Mouse (Mus musculus): ENCODE data around the gene Vezt. TPM values are rescaled to one million over a fixed set of nuclear protein-coding genes. Genes with fewer than 3 reads are reported as not detected.
A peak's percentile ranks its signal among the peaks of the same experiment; 100 is the strongest.

Gene Vezt
- polyA plus RNA-seq, 1 experiment, result 16.8 TPM

DNA sequence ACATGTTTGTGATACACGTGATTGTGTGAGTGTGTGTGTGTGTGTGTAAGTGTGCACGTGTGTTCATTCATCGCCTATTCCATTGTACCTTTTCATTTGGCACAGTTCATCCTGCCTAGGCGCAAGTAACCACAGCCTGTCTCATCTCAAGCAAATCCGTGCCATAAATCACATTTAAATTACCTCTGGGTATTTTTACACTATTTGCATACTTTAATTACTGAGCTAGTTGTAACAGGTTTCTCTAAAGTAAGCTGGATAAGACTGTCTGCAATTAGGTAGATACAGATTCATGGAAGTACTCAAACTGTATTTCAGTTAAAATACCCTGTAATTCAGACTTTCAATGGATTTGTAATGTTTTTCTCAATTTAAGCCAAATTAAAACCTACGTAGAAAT lies 20.9 kb upstream of the Vezt start:
- TF ChIP-seq MAX (IDR thresholded peaks at IDR 0.05; ENCODE audit: low read depth) (no peak), USF1 (IDR thresholded peaks at IDR 0.05; ENCODE audit: low read depth) (no peak), MYOG (IDR thresholded peaks at IDR 0.05; ENCODE audit: control insufficient read depth in 1 of 3, insufficient read depth in 1 of 3, insufficient read length in 2 of 3, low read depth in 2 of 3) (no peak), E2F4 (IDR thresholded peaks at IDR 0.05; ENCODE audit: insufficient read depth) (no peak), POLR2AphosphoS2 (IDR thresholded peaks at IDR 0.05; ENCODE audit: insufficient read length, low read depth) (no peak), MYOD1 (IDR thresholded peaks at IDR 0.05; ENCODE audit: control insufficient read depth in 1 of 3, insufficient read length in 2 of 3, low read depth in 2 of 3) (no peak), TCF3 (IDR thresholded peaks at IDR 0.05; ENCODE audit: insufficient read length, low read depth) (no peak), CEBPB (IDR thresholded peaks at IDR 0.05; ENCODE audit: insufficient read depth, poor library complexity, severe bottlenecking) (no peak), REST (IDR thresholded peaks at IDR 0.05; ENCODE audit: insufficient read depth, insufficient read length) (no peak), TCF12 (IDR thresholded peaks at IDR 0.05; ENCODE audit: insufficient read depth, poor library complexity, severe bottlenecking) (no peak), SRF (IDR thresholded peaks at IDR 0.05; ENCODE audit: control insufficient read depth, insufficient read length, low read depth) (no peak), POLR2A (IDR thresholded peaks at IDR 0.05; ENCODE audit: insufficient read length, low read depth) (no peak)
- H3ac ChIP-seq (ENCODE audit: control insufficient read depth, insufficient read length), result no peak overlapping the region
- H3K36me3 ChIP-seq (ENCODE audit: control insufficient read depth, insufficient read depth), result peaks cover 5% of the 10 kb centered on the region
- H3K4me3 ChIP-seq, result no peak overlapping the region
- H3K4me2 ChIP-seq (ENCODE audit: low read depth), result no peak overlapping the region
- H3K27me3 ChIP-seq (ENCODE audit: control insufficient read depth, insufficient read depth, insufficient read length), result no peaks in the 10 kb centered on the region
- H3K79me2 ChIP-seq (ENCODE audit: control insufficient read depth, insufficient read depth), result no peaks in the 10 kb centered on the region

DNA sequence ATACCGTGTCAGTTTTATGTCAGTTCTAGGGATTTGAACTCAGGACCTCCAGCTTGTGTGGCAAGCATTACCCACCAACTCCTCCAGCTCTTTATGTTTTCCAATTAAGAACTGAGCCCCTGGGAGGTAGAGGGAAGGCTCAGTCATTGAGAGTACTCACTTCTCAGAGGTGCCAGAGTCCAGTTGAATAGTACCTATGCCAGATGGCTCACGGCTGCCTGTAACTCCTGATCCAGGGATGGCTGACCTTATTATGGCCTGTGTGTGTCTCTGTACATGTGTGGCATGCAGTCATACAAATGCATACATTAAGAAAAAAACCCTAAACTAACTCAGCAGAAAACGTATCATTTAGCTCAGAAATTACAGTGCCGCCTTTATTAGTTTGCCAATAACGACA lies 15.1 kb upstream of the Vezt start:
- no peaks in the 10 kb centered on the region for H3K36me3 ChIP-seq (ENCODE audit: control insufficient read depth, insufficient read depth)
- H3K27me3 ChIP-seq (ENCODE audit: control insufficient read depth, insufficient read depth, insufficient read length), result no peaks in the 10 kb centered on the region
- no peaks in the 10 kb centered on the region for H3K79me2 ChIP-seq (ENCODE audit: control insufficient read depth, insufficient read depth)
- H3K4me3 ChIP-seq, result no peak overlapping the region
- TF ChIP-seq REST (IDR thresholded peaks at IDR 0.05; ENCODE audit: insufficient read depth, insufficient read length), result no peak
- no peak for TF ChIP-seq MYOG (IDR thresholded peaks at IDR 0.05; ENCODE audit: control insufficient read depth in 1 of 3, insufficient read depth in 1 of 3, insufficient read length in 2 of 3, low read depth in 2 of 3)
- no peak for TF ChIP-seq MYOD1 (IDR thresholded peaks at IDR 0.05; ENCODE audit: control insufficient read depth in 1 of 3, insufficient read length in 2 of 3, low read depth in 2 of 3)
- no peak for TF ChIP-seq USF1 (IDR thresholded peaks at IDR 0.05; ENCODE audit: low read depth)
- no peak for TF ChIP-seq TCF12 (IDR thresholded peaks at IDR 0.05; ENCODE audit: insufficient read depth, poor library complexity, severe bottlenecking)
- TF ChIP-seq CEBPB (IDR thresholded peaks at IDR 0.05; ENCODE audit: insufficient read depth, poor library complexity, severe bottlenecking), result no peak
- no peak for TF ChIP-seq SRF (IDR thresholded peaks at IDR 0.05; ENCODE audit: control insufficient read depth, insufficient read length, low read depth)
- TF ChIP-seq POLR2A (IDR thresholded peaks at IDR 0.05; ENCODE audit: insufficient read length, low read depth), result no peak
- no peak for TF ChIP-seq TCF3 (IDR thresholded peaks at IDR 0.05; ENCODE audit: insufficient read length, low read depth)
- TF ChIP-seq MAX (IDR thresholded peaks at IDR 0.05; ENCODE audit: low read depth), result no peak
- no peak for TF ChIP-seq POLR2AphosphoS2 (IDR thresholded peaks at IDR 0.05; ENCODE audit: insufficient read length, low read depth)
- TF ChIP-seq E2F4 (IDR thresholded peaks at IDR 0.05; ENCODE audit: insufficient read depth), result no peak
- no peak overlapping the region for H3K4me2 ChIP-seq (ENCODE audit: low read depth)
- no peak overlapping the region for H3ac ChIP-seq (ENCODE audit: control insufficient read depth, insufficient read length)

- Histone ChIP-seq H3K36me3 (ENCODE audit: control insufficient read depth, insufficient read depth) (no peaks in the 10 kb centered on the region), H3K4me3 (no peak overlapping the region), H3K4me2 (ENCODE audit: low read depth) (no peak overlapping the region), H3K27me3 (ENCODE audit: control insufficient read depth, insufficient read depth, insufficient read length) (no peaks in the 10 kb centered on the region), H3K79me2 (ENCODE audit: control insufficient read depth, insufficient read depth) (no peaks in the 10 kb centered on the region), H3ac (ENCODE audit: control insufficient read depth, insufficient read length) (no peak overlapping the region)
- no peak for TF ChIP-seq REST (IDR thresholded peaks at IDR 0.05; ENCODE audit: insufficient read depth, insufficient read length)
- TF ChIP-seq MYOG (IDR thresholded peaks at IDR 0.05; ENCODE audit: control insufficient read depth in 1 of 3, insufficient read depth in 1 of 3, insufficient read length in 2 of 3, low read depth in 2 of 3), result no peak
- no peak for TF ChIP-seq USF1 (IDR thresholded peaks at IDR 0.05; ENCODE audit: low read depth)
- TF ChIP-seq E2F4 (IDR thresholded peaks at IDR 0.05; ENCODE audit: insufficient read depth), result no peak
- no peak for TF ChIP-seq MAX (IDR thresholded peaks at IDR 0.05; ENCODE audit: low read depth)
- TF ChIP-seq TCF3 (IDR thresholded peaks at IDR 0.05; ENCODE audit: insufficient read length, low read depth), result no peak
- TF ChIP-seq CEBPB (IDR thresholded peaks at IDR 0.05; ENCODE audit: insufficient read depth, poor library complexity, severe bottlenecking), result no peak
- TF ChIP-seq POLR2AphosphoS2 (IDR thresholded peaks at IDR 0.05; ENCODE audit: insufficient read length, low read depth), result no peak
- TF ChIP-seq POLR2A (IDR thresholded peaks at IDR 0.05; ENCODE audit: insufficient read length, low read depth), result no peak
- TF ChIP-seq MYOD1 (IDR thresholded peaks at IDR 0.05; ENCODE audit: control insufficient read depth in 1 of 3, insufficient read length in 2 of 3, low read depth in 2 of 3), result no peak
- no peak for TF ChIP-seq SRF (IDR thresholded peaks at IDR 0.05; ENCODE audit: control insufficient read depth, insufficient read length, low read depth)
- TF ChIP-seq TCF12 (IDR thresholded peaks at IDR 0.05; ENCODE audit: insufficient read depth, poor library complexity, severe bottlenecking), result no peak
These were observed 13.5 kb upstream of the Vezt start for GRCm38 (mm10) chr10:94049121-94049520.

GRCm38 (mm10) chr10:94047845-94048559 lies 12.4 kb upstream of the Vezt start:
- Histone ChIP-seq H3K27me3 (ENCODE audit: control insufficient read depth, insufficient read depth, insufficient read length) (no peaks in the 10 kb centered on the region), H3ac (ENCODE audit: control insufficient read depth, insufficient read length) (no peak overlapping the region), H3K79me2 (ENCODE audit: control insufficient read depth, insufficient read depth) (no peaks in the 10 kb centered on the region), H3K4me2 (ENCODE audit: low read depth) (peak overlapping the region; percentile 26), H3K36me3 (ENCODE audit: control insufficient read depth, insufficient read depth) (no peaks in the 10 kb centered on the region), H3K4me3 (no peak overlapping the region)
- TF ChIP-seq E2F4 (IDR thresholded peaks at IDR 0.05; ENCODE audit: insufficient read depth) (no peak), CEBPB (IDR thresholded peaks at IDR 0.05; ENCODE audit: insufficient read depth, poor library complexity, severe bottlenecking) (no peak), TCF12 (IDR thresholded peaks at IDR 0.05; ENCODE audit: insufficient read depth, poor library complexity, severe bottlenecking) (no peak), POLR2AphosphoS2 (IDR thresholded peaks at IDR 0.05; ENCODE audit: insufficient read length, low read depth) (no peak), SRF (IDR thresholded peaks at IDR 0.05; ENCODE audit: control insufficient read depth, insufficient read length, low read depth) (no peak), POLR2A (IDR thresholded peaks at IDR 0.05; ENCODE audit: insufficient read length, low read depth) (no peak), MYOD1 (IDR thresholded peaks at IDR 0.05; ENCODE audit: control insufficient read depth in 1 of 3, insufficient read length in 2 of 3, low read depth in 2 of 3) (no peak), MAX (IDR thresholded peaks at IDR 0.05; ENCODE audit: low read depth) (no peak), REST (IDR thresholded peaks at IDR 0.05; ENCODE audit: insufficient read depth, insufficient read length) (no peak), USF1 (IDR thresholded peaks at IDR 0.05; ENCODE audit: low read depth) (no peak), TCF3 (IDR thresholded peaks at IDR 0.05; ENCODE audit: insufficient read length, low read depth) (no peak), MYOG (IDR thresholded peaks at IDR 0.05; ENCODE audit: control insufficient read depth in 1 of 3, insufficient read depth in 1 of 3, insufficient read length in 2 of 3, low read depth in 2 of 3) (no peak)

All from myocyte (in vitro differentiated cells).